Mouse (Mus musculus) intestine, postnatal 0 days (tissue): Measurements from ENCODE around the gene Lamtor1. TPM values are rescaled to one million over a fixed set of nuclear protein-coding genes. Genes with fewer than 3 reads are reported as not detected.

Experiments used
- ATAC-seq: fragments of 200-750 bp; cut with Nextera tagmentation; 2 replicates; pipeline ENCODE4 v1.8.0; 2017; ENCODE audit warnings: mild to moderate bottlenecking, moderate TSS enrichment, moderate library complexity
- H3K27ac ChIP-seq: fragments of 300-500 bp; sonication (generic); 2 replicates; pipeline ENCODE4 v1.5.1; 2014; ENCODE audit warnings: mild to moderate bottlenecking, low read depth, low read length, moderate library complexity
- H3K27me3 ChIP-seq: fragments of 300-500 bp; sonication (generic); replicated peaks from 2 replicates; pipeline ENCODE4 v1.6.1; 2014; ENCODE audit warnings: low read length, mixed read lengths; ENCODE audit not compliant: control insufficient read depth, insufficient read depth
- H3K36me3 ChIP-seq: fragments of 300-500 bp; sonication (generic); 2 replicates; pipeline ENCODE4 v1.6.1; 2014; ENCODE audit warnings: mild to moderate bottlenecking, moderate library complexity; ENCODE audit not compliant: control insufficient read depth, insufficient read depth
- H3K4me1 ChIP-seq: fragments of 300-500 bp; sonication (generic); replicated peaks from 2 replicates; pipeline ENCODE4 v1.6.1; 2014; ENCODE audit warnings: antibody characterized with exemption, low read length, mixed read lengths; ENCODE audit not compliant: control insufficient read depth, insufficient read depth
- H3K4me2 ChIP-seq: fragments of 300-500 bp; sonication (generic); replicated peaks from 2 replicates; pipeline ENCODE4 v1.6.1; 2014; ENCODE audit warnings: low read depth, mild to moderate bottlenecking, moderate library complexity
- H3K4me3 ChIP-seq: fragments of 300-500 bp; sonication (generic); 2 replicates; pipeline ENCODE4 v1.5.1; 2014; ENCODE audit warnings: low read depth, low read length
- H3K9ac ChIP-seq: fragments of 300-500 bp; sonication (generic); 2 replicates; pipeline ENCODE4 v1.6.1; 2014; ENCODE audit warnings: mild to moderate bottlenecking, low read depth, low read length
- H3K9me3 ChIP-seq: fragments of 300-500 bp; sonication (generic); 2 replicates; pipeline ENCODE4 v1.6.1; 2016; ENCODE audit warnings: mixed run types; ENCODE audit not compliant: control insufficient read depth
- CTCF ChIP-seq: sonication (generic); IDR thresholded peaks from 2 replicates; pipeline ENCODE4 v1.5.1; 2016; ENCODE audit warnings: low read depth, mild to moderate bottlenecking, control low read depth, antibody characterized with exemption, moderate library complexity
- WGBS: fragments of 180-500 bp; shearing (Covaris S2); extraction: QIAGEN DNeasy Blood & Tissue Kit; methylation state at CpG from one replicate; pipeline ENCODE4 v1.1.7; 2014; 5-methylcytosine and 5-hydroxymethylcytosine counted together
- polyA plus RNA-seq: library from polyadenylated mRNA; unstranded; fragments of >200 nt; fragmentation: Nextera tagmentation; extraction: Ambion mirVana; gene quantifications from 2 replicates; pipeline ENCODE4 v1.2.1, GENCODE M21; 2015

The Lamtor1 gene
- polyA plus RNA-seq, 1 experiment from 2014 or later = 179 TPM

DNA sequence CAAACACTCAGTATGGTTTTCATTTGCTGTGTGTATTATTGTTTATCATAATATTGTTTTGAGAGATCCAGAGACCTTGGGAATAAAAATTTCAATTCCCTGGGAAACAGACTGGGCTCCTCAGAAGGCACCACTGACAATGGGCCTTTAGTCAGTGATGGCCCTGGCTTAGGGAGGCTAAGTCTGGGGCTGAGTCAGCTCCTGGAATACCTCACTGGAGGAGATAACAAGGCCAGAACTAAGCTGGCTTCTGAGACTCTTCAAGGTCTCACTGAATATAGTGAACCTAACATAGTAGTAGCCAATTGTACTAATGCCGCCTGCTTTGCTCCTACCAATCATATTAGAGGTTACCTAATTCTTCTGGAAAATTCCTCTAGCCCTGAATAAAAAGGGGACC is 29.7 kb upstream of the Lamtor1 start:
- Histone ChIP-seq H3K27me3 (no peaks in the 10 kb centered on the region), H3K36me3 (no peaks in the 10 kb centered on the region), H3K27ac (no peak overlapping the region), H3K9me3 (no peaks in the 10 kb centered on the region), H3K4me3 (no peak overlapping the region), H3K4me2 (no peak overlapping the region), H3K9ac (no peak overlapping the region), H3K4me1 (no peaks in the 10 kb centered on the region)
- no peak for ATAC-seq
- WGBS = 84% methylated on average over 1 of the region's 1 CpGs
- TF ChIP-seq CTCF = no peak

DNA sequence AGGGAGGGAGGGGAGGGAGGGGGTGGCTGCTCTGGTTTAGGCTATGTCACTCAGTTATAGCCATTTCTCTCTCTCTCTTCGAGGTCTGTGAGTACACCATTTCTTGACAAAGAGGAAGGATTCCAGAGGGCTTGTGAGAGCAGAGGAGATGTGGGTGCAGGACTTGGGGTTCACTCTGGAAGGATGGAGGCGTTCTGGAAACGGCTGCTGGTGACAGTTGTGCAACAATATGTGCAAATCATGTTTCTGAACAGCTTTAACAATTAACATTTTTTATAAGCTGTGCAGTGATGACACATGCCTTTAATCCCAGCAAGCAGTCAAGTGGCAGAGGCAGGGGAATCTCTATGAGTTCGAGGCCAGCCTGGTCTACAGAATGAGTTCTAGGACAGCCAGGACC is 24.8 kb upstream of the Lamtor1 start:
- no peaks in the 10 kb centered on the region for H3K4me1 ChIP-seq
- no peak for TF ChIP-seq CTCF
- H3K9me3 ChIP-seq = no peaks in the 10 kb centered on the region
- WGBS = 73% methylated on average over 4 of the region's 4 CpGs
- H3K4me2 ChIP-seq = no peak overlapping the region
- H3K27ac ChIP-seq = no peak overlapping the region
- H3K4me3 ChIP-seq = no peak overlapping the region
- no peaks in the 10 kb centered on the region for H3K36me3 ChIP-seq
- H3K9ac ChIP-seq = no peak overlapping the region
- no peaks in the 10 kb centered on the region for H3K27me3 ChIP-seq
- ATAC-seq = no peak

DNA sequence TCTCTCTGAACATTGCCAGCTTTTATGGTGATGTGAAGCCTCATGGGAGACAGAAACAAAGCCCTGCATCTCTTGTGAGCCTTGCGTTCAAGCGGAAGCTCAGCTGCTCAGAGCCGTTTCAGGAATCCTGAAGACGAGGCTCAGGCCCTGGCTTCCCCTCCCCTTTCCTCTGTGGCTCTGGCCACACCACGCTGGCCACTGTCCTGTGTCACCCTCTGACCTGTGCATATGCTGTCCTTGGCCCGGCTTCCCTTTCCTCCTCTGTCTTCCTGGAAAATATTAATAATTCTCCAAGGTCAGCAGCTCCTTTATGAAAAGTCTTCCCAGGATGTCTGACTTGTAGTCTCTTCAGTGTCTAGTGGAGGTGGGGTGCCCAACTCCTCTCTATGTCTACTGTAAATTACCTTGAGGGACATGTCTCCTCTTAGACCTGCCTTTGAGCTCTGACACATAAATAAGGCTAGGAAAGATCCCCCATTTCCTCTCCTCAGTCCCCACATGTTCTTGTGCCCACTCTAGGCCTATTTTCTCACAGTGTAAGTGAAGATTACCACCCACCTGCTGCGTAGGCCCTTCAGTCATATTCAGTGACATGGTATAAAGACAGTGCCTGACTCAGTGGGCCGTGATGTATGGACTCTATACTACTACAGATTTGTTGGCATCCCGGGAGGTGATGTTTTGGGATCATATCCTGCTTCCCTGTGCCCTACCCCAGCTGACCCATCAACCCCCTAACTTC is 23.1 kb upstream of the Lamtor1 start:
- no peak overlapping the region for H3K4me2 ChIP-seq
- no peak overlapping the region for H3K9ac ChIP-seq
- WGBS = 75% methylated on average over 9 of the region's 9 CpGs
- TF ChIP-seq CTCF = no peak
- no peaks in the 10 kb centered on the region for H3K9me3 ChIP-seq
- no peak overlapping the region for H3K4me3 ChIP-seq
- no peaks in the 10 kb centered on the region for H3K27me3 ChIP-seq
- no peak for ATAC-seq
- no peaks in the 10 kb centered on the region for H3K4me1 ChIP-seq
- H3K36me3 ChIP-seq = no peaks in the 10 kb centered on the region
- H3K27ac ChIP-seq = no peak overlapping the region

DNA sequence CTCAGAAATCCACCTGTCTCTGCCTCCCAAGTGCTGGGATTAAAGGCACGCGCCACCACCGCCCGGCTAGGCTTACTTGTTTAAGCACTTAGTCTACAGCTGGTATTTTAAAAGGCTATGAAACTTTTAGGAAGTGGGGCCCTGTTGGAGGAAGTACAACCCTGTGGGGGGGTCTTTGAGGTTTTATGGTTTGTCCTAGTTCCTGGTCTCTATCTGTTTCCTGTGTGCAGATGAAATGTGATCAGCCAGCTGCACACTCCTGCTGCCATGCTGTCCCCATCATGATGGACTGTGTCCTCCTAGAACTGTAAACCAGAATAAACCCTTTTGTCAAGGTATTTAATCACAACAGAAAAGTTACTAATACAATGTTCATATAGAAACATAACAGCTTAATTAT is 21.5 kb upstream of the Lamtor1 start:
- no peaks in the 10 kb centered on the region for H3K36me3 ChIP-seq
- no peak overlapping the region for H3K27ac ChIP-seq
- TF ChIP-seq CTCF = no peak
- H3K4me2 ChIP-seq = no peak overlapping the region
- H3K4me1 ChIP-seq = no peaks in the 10 kb centered on the region
- H3K27me3 ChIP-seq = no peaks in the 10 kb centered on the region
- no peaks in the 10 kb centered on the region for H3K9me3 ChIP-seq
- 91% methylated on average over 4 of the region's 4 CpGs for WGBS
- no peak for ATAC-seq
- H3K4me3 ChIP-seq = no peak overlapping the region
- no peak overlapping the region for H3K9ac ChIP-seq

DNA sequence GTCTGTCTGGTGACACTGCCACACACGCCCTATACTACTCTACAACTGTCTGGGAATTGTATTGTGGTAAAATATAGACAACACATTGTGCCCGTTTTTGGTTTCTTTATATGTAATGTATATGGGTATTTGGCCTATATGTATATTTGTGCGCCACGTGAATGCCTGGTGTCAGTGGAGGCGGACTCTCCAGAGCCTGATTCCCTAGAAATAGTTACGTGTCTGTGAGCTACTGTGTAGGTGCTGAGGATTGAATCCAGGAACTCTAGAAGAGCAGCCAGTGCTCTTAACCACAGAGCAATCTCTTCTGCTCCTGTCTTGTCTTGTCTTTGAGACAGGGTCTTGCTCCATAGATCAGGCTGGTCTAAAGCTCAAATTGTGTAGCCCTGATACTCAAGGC is 19.4 kb upstream of the Lamtor1 start:
- no peak overlapping the region for H3K27ac ChIP-seq
- 86% methylated on average over 6 of the region's 6 CpGs for WGBS
- H3K4me2 ChIP-seq = no peak overlapping the region
- H3K4me1 ChIP-seq = no peaks in the 10 kb centered on the region
- no peaks in the 10 kb centered on the region for H3K9me3 ChIP-seq
- H3K4me3 ChIP-seq = no peak overlapping the region
- no peak for TF ChIP-seq CTCF
- ATAC-seq = no peak
- H3K9ac ChIP-seq = no peak overlapping the region
- H3K36me3 ChIP-seq = no peaks in the 10 kb centered on the region
- H3K27me3 ChIP-seq = no peaks in the 10 kb centered on the region

DNA sequence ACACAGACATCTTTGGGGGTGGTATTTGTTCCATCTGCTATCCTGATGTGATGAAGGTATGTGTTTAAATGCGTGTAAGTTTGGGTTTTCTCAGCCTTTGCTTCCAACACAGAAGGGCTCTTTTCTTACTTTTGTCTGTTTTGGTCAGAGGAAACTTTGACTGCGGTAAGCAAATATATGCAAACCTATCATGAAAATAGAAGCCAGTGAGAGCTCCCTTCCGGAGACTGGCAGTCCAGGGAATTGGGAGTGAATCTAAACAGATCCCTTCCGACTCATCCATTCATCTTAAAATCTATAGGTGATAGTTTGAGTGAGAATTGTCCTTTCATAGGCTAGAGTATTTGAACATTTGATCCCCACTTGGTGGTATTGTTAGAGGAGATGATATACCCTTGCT is 17.2 kb upstream of the Lamtor1 start:
- Histone ChIP-seq H3K4me2 (no peak overlapping the region), H3K9me3 (no peaks in the 10 kb centered on the region), H3K36me3 (no peaks in the 10 kb centered on the region), H3K9ac (no peak overlapping the region), H3K27me3 (no peaks in the 10 kb centered on the region), H3K27ac (no peak overlapping the region), H3K4me1 (no peaks in the 10 kb centered on the region), H3K4me3 (no peak overlapping the region)
- no peak for TF ChIP-seq CTCF
- 84% methylated on average over 4 of the region's 4 CpGs for WGBS
- ATAC-seq = no peak
